8 mouse cellular contexts compared by ENCODE assay signal in genomic region chr10:111419375-111420194, GRCm38 (mm10). TPM values are rescaled to one million over a fixed set of nuclear protein-coding genes. Genes with fewer than 3 reads are reported as not detected.
DNase-seq lines count a peak whose midpoint lies in the region; ATAC-seq and TF ChIP-seq lines count a peak whose summit lies in the region.

No protein-coding gene starts in this region.

- H3K27ac ChIP-seq in intestine, postnatal 0 days (ENCODE audit: low read depth, low read length), result no peak overlapping the region
- H3K27ac ChIP-seq in midbrain, embryonic 16.5 days (ENCODE audit: low read length), result no peak overlapping the region

- no peak overlapping the region for H3K4me3 ChIP-seq in intestine, postnatal 0 days (ENCODE audit: low read depth, low read length)
- peak overlapping the region; percentile 28 for H3K4me3 ChIP-seq in midbrain, embryonic 16.5 days (ENCODE audit: low read depth, low read length)

- H3K9ac ChIP-seq in intestine, postnatal 0 days (ENCODE audit: low read depth, low read length), result no peak overlapping the region
- H3K9ac ChIP-seq in midbrain, embryonic 16.5 days (ENCODE audit: low read depth, low read length), result peak overlapping the region; percentile 13; the same call in 1 of the 2 replicates

- peak overlapping the region; percentile 54 for H3K4me2 ChIP-seq in intestine, postnatal 0 days (replicated peaks; ENCODE audit: low read depth)
- peak overlapping the region; percentile 46 for H3K4me2 ChIP-seq in midbrain, embryonic 16.5 days (ENCODE audit: low read length)

- TF ChIP-seq CTCF in intestine, postnatal 0 days (IDR thresholded peaks at IDR 0.05; ENCODE audit: low read depth), result no peak

- DNase-seq in cerebellum, adult 11 months, result no peak
- peak; percentile 36 for DNase-seq in right cerebral cortex, adult 18-20 months
- DNase-seq in right cerebral cortex, postnatal 4 days, result no peak
- no peak for DNase-seq in thymus, adult 18-20 months
- DNase-seq in yolk sac, embryonic 10.5 days (ENCODE audit: low spot score), result no peak

- H3K4me1 ChIP-seq in intestine, postnatal 0 days (replicated peaks; ENCODE audit: control insufficient read depth, insufficient read depth, low read length), result no peaks in the 10 kb centered on the region
- peaks cover 16% of the 10 kb centered on the region for H3K4me1 ChIP-seq in midbrain, embryonic 16.5 days (ENCODE audit: control insufficient read depth, insufficient read depth, low read length)

- WGBS in intestine, postnatal 0 days, result 39% methylated on average over 23 of the region's 23 CpGs
- 20% methylated on average over 23 of the region's 23 CpGs for WGBS in midbrain, embryonic 16.5 days

- H3K27me3 ChIP-seq in intestine, postnatal 0 days (replicated peaks; ENCODE audit: control insufficient read depth, insufficient read depth, low read length), result no peaks in the 10 kb centered on the region
- H3K27me3 ChIP-seq in midbrain, embryonic 16.5 days (ENCODE audit: control insufficient read depth, insufficient read depth, low read depth, low read length), result no peaks in the 10 kb centered on the region

- H3K36me3 ChIP-seq in intestine, postnatal 0 days (ENCODE audit: control insufficient read depth, insufficient read depth), result no peaks in the 10 kb centered on the region
- H3K36me3 ChIP-seq in midbrain, embryonic 16.5 days (ENCODE audit: control insufficient read depth, insufficient read depth, low read length), result no peaks in the 10 kb centered on the region

- no peaks in the 10 kb centered on the region for H3K9me3 ChIP-seq in intestine, postnatal 0 days (ENCODE audit: control insufficient read depth)
- no peaks in the 10 kb centered on the region for H3K9me3 ChIP-seq in midbrain, embryonic 16.5 days (replicated peaks; ENCODE audit: control insufficient read depth, low read length, poor library complexity, severe bottlenecking)

- ATAC-seq in cerebellum, adult (ENCODE audit: insufficient number of reproducible peaks, low FRiP score, low TSS enrichment), result peak; percentile 67
- no peak for ATAC-seq in intestine, postnatal 0 days
- ATAC-seq in midbrain, embryonic 16.5 days, result peak; percentile 53; the same call in 1 of the 2 replicates

RNA-seq across cellular contexts. Expression of gene Nap1l1, which starts 53.4 kb away (rescaled TPM):
- 62.1 and 64.2 TPM in 2 replicates for polyA plus RNA-seq in intestine, postnatal 0 days (2015; fragmentation: Nextera tagmentation; extraction: Ambion mirVana)
- 163 and 179 TPM in 2 replicates for polyA plus RNA-seq in midbrain, embryonic 16.5 days (2015; fragmentation: Nextera tagmentation; extraction: Ambion mirVana)
